Mouse (Mus musculus): ENCODE measurements around the gene Kifc5b. TPM values are rescaled to one million over a fixed set of nuclear protein-coding genes. Genes with fewer than 3 reads are reported as not detected.
A peak's percentile ranks its signal among the peaks of the same experiment; 100 is the strongest.

Kifc5b gene
- polyA plus RNA-seq, 1 experiment: 3.7 TPM

DNA sequence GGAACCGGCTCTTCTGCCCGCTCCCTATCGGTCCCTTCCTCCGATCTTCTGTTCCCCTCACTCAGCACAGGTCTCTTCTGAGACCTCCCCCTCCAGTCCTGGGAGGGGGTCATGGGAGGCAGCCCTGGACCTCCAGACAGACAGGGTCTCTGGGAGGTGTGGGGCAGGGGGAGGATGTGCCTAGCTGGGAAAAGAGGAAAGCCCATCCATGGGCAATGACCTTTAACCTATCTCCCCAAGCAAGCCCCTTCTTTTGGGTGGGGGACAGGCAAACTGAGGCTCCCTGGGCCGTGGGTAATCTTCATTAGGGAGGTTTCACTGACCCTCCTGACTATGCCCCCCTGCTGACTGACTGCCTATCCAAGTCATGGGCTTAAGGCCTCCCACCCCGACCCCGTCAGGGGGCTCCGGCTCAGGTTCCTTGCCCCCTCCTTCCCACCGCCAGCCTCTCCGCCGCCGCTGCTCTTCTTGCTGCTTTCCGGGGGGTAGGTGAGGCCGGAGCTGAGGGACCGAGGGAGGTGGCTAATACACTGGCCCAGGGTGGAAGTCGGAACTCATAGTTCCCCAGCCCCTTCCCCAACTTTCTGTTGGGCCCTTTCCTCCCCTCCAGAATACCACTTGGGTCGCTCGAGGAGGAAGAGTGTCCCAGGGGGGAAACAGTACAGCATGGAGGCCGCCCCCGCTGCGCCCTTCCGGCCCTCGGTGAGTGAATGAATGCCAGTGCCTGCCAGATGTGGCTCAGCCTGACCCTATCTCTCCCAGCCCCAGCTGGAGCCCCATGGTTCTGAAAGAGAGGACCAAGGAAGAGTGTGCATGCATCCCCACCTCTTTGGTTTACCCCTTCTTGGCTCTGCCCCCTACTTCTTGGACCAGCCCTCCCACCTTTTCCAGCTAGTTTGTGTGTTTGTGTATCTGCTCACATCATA lies 35.3 kb downstream of the Kifc5b start:
- WGBS: 62% methylated on average over 23 of the region's 23 CpGs
- H3K36me3 ChIP-seq (ENCODE audit: control insufficient read depth, insufficient read depth, low read length): no peaks in the 10 kb centered on the region
- peak overlapping the region; percentile 37; the same call in 1 of the 2 replicates for H3K4me3 ChIP-seq (ENCODE audit: low read depth, low read length)
- no peak overlapping the region for H3K27ac ChIP-seq (ENCODE audit: insufficient read depth, low read depth, low read length)
- peaks cover 21% of the 10 kb centered on the region for H3K4me1 ChIP-seq (ENCODE audit: control insufficient read depth, insufficient read depth, insufficient read length, low read length)
- no peak for TF ChIP-seq CTCF (IDR thresholded peaks at IDR 0.05; ENCODE audit: extremely low read depth, insufficient read length, insufficient replicate concordance, low read depth, low read length)
- no peak for TF ChIP-seq POLR2A (IDR thresholded peaks at IDR 0.05; ENCODE audit: low read depth, low read length)
- no peaks in the 10 kb centered on the region; the same call in 1 of the 2 replicates for H3K27me3 ChIP-seq (ENCODE audit: control insufficient read depth, insufficient read depth, low read length)

DNA sequence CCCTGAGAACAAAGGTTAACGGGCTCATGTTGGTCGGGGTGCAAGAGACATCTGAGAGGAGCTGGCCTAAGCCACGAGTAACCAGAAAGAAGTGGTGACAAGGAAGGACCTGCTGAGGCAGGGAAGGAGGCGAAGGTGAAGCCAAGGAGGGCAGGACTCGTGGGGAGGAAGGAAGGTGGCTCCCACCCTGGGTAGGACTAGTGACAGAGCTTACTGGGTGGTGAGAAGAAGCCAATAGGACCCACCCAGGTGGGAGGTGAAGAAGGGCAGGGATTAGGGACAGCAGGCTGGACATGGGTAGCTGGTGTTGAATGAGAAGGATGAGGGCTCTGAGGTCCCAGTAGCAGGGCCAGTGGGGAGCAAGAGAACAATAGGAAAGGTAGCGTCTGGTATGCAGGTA lies 36.3 kb downstream of the Kifc5b start:
- H3K27me3 ChIP-seq (ENCODE audit: control insufficient read depth, insufficient read depth, low read length): no peaks in the 10 kb centered on the region; the same call in 1 of the 2 replicates
- H3K4me3 ChIP-seq (ENCODE audit: low read depth, low read length): no peak overlapping the region
- peaks cover 21% of the 10 kb centered on the region for H3K4me1 ChIP-seq (ENCODE audit: control insufficient read depth, insufficient read depth, insufficient read length, low read length)
- no peak for TF ChIP-seq POLR2A (IDR thresholded peaks at IDR 0.05; ENCODE audit: low read depth, low read length)
- peak overlapping the region; percentile 33; the same call in 1 of the 2 replicates for H3K27ac ChIP-seq (ENCODE audit: insufficient read depth, low read depth, low read length)
- 28% methylated on average over 6 of the region's 6 CpGs for WGBS
- H3K36me3 ChIP-seq (ENCODE audit: control insufficient read depth, insufficient read depth, low read length): no peaks in the 10 kb centered on the region

DNA sequence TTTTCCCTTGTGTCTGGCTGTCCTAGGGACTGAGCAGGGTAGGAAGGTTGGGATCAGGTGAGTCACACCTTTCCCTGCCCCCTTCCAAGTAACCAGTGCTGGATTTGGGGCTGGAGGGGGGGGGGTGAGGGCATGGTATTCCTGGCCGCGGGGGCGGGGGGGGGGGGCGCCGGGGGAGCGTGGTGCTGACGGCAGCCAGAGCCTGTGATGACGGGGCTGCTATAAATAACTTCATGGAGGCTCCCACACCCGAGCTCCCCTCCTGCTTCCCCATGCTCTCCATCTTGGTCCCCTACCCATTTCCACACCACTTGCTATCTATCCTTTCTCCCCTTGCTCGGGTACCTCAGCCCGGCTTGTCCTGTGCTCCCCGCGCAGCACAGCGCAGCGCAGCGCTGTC lies 36.8 kb downstream of the Kifc5b start:
- peak overlapping the region; percentile 29 for H3K4me3 ChIP-seq (ENCODE audit: low read depth, low read length)
- TF ChIP-seq POLR2A (IDR thresholded peaks at IDR 0.05; ENCODE audit: low read depth, low read length): no peak
- no peak for TF ChIP-seq CTCF (IDR thresholded peaks at IDR 0.05; ENCODE audit: extremely low read depth, insufficient read length, insufficient replicate concordance, low read depth, low read length)
- H3K27ac ChIP-seq (ENCODE audit: insufficient read depth, low read depth, low read length): peak overlapping the region; percentile 75
- WGBS: 21% methylated on average over 8 of the region's 16 CpGs
- H3K36me3 ChIP-seq (ENCODE audit: control insufficient read depth, insufficient read depth, low read length): no peaks in the 10 kb centered on the region
- no peaks in the 10 kb centered on the region for H3K27me3 ChIP-seq (ENCODE audit: control insufficient read depth, insufficient read depth, low read length)
- H3K4me1 ChIP-seq (ENCODE audit: control insufficient read depth, insufficient read depth, insufficient read length, low read length): peaks cover 20% of the 10 kb centered on the region

DNA sequence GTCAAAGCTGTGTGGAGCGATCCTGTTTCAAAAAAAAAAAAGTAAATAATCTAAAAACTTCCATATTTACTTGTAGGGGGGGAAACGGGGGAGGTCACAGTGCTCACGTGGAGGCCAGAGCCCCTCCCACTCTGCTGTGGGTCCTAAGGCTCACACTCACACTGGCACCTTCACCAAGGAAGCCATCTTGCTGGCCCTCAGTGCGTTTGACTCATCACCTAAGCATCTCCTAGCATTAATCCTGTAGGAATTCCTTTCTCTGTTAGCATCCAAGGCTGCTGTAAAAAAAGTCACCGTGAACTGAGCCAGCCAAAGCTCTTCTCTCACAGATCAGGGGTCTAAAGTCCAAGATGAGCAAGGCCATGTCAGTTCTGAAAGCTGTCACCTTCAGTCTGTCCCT lies 39.4 kb downstream of the Kifc5b start:
- TF ChIP-seq CTCF (IDR thresholded peaks at IDR 0.05; ENCODE audit: extremely low read depth, insufficient read length, insufficient replicate concordance, low read depth, low read length) (no peak), POLR2A (IDR thresholded peaks at IDR 0.05; ENCODE audit: low read depth, low read length) (no peak)
- H3K27ac ChIP-seq (ENCODE audit: insufficient read depth, low read depth, low read length): no peak overlapping the region
- whole genome bisulfite sequencing: 73% methylated on average over 5 of the region's 5 CpGs
- no peaks in the 10 kb centered on the region for H3K27me3 ChIP-seq (ENCODE audit: control insufficient read depth, insufficient read depth, low read length)
- H3K36me3 ChIP-seq (ENCODE audit: control insufficient read depth, insufficient read depth, low read length): no peaks in the 10 kb centered on the region
- no peak overlapping the region for H3K4me3 ChIP-seq (ENCODE audit: low read depth, low read length)
- peaks cover 13% of the 10 kb centered on the region for H3K4me1 ChIP-seq (ENCODE audit: control insufficient read depth, insufficient read depth, insufficient read length, low read length)

DNA sequence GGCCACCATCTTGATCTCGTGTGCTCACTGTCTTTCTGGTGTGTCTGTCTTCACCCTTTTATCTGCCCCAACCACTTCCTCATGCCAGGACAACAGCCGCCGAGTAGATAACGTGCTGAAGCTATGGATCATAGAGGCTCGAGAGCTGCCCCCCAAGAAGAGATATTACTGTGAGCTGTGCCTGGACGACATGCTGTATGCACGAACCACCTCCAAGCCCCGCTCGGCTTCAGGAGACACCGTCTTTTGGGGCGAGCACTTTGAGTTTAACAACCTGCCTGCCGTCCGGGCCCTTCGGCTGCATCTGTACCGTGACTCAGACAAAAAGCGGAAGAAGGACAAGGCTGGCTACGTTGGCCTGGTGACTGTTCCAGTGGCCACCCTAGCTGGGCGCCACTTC lies 40.0 kb downstream of the Kifc5b start:
- Histone ChIP-seq H3K36me3 (ENCODE audit: control insufficient read depth, insufficient read depth, low read length) (no peaks in the 10 kb centered on the region), H3K27ac (ENCODE audit: insufficient read depth, low read depth, low read length) (no peak overlapping the region), H3K4me3 (ENCODE audit: low read depth, low read length) (no peak overlapping the region), H3K4me1 (ENCODE audit: control insufficient read depth, insufficient read depth, insufficient read length, low read length) (peaks cover 13% of the 10 kb centered on the region), H3K27me3 (ENCODE audit: control insufficient read depth, insufficient read depth, low read length) (no peaks in the 10 kb centered on the region)
- no peak for TF ChIP-seq POLR2A (IDR thresholded peaks at IDR 0.05; ENCODE audit: low read depth, low read length)
- no peak for TF ChIP-seq CTCF (IDR thresholded peaks at IDR 0.05; ENCODE audit: extremely low read depth, insufficient read length, insufficient replicate concordance, low read depth, low read length)
- WGBS: 82% methylated on average over 18 of the region's 18 CpGs

- TF ChIP-seq CTCF (IDR thresholded peaks at IDR 0.05; ENCODE audit: extremely low read depth, insufficient read length, insufficient replicate concordance, low read depth, low read length): no peak
- no peak for TF ChIP-seq POLR2A (IDR thresholded peaks at IDR 0.05; ENCODE audit: low read depth, low read length)
- H3K27me3 ChIP-seq (ENCODE audit: control insufficient read depth, insufficient read depth, low read length): no peaks in the 10 kb centered on the region
- 95% methylated on average over 5 of the region's 5 CpGs for WGBS
- no peaks in the 10 kb centered on the region for H3K36me3 ChIP-seq (ENCODE audit: control insufficient read depth, insufficient read depth, low read length)
- peaks cover 13% of the 10 kb centered on the region for H3K4me1 ChIP-seq (ENCODE audit: control insufficient read depth, insufficient read depth, insufficient read length, low read length)
- H3K27ac ChIP-seq (ENCODE audit: insufficient read depth, low read depth, low read length): no peak overlapping the region
- no peak overlapping the region for H3K4me3 ChIP-seq (ENCODE audit: low read depth, low read length)
Observed at GRCm38 (mm10) chr17:26957872-26958271, 41.0 kb downstream of the Kifc5b start.

DNA sequence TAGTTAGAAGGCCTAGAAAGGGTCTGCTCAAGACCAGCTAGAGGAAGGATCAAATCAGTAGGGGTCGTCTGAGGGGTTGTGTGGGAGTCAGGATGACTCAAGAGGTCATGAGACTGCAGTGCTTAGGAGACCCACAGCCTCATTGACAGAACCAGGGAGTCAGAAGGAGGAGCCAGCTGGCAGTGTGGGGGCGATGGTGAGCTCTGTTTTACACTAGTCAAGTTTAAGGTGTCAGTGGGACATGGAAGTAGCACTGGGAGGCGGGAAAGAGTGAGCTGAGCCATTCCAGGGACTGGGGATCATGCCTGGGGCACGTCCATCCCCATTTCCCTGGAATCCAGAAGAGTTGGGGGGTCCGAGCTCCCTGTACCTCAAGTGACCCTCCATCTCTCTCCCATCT lies 42.0 kb downstream of the Kifc5b start:
- H3K4me3 ChIP-seq (ENCODE audit: low read depth, low read length): no peak overlapping the region
- no peaks in the 10 kb centered on the region for H3K36me3 ChIP-seq (ENCODE audit: control insufficient read depth, insufficient read depth, low read length)
- TF ChIP-seq POLR2A (IDR thresholded peaks at IDR 0.05; ENCODE audit: low read depth, low read length): no peak
- TF ChIP-seq CTCF (IDR thresholded peaks at IDR 0.05; ENCODE audit: extremely low read depth, insufficient read length, insufficient replicate concordance, low read depth, low read length): no peak
- no peak overlapping the region for H3K27ac ChIP-seq (ENCODE audit: insufficient read depth, low read depth, low read length)
- H3K4me1 ChIP-seq (ENCODE audit: control insufficient read depth, insufficient read depth, insufficient read length, low read length): peaks cover 5% of the 10 kb centered on the region
- 69% methylated on average over 5 of the region's 5 CpGs for WGBS
- no peaks in the 10 kb centered on the region for H3K27me3 ChIP-seq (ENCODE audit: control insufficient read depth, insufficient read depth, low read length)

Measured in small intestine, adult 2 months (tissue).